Mouse (Mus musculus): ENCODE data around the gene Foxk2.

DNA sequence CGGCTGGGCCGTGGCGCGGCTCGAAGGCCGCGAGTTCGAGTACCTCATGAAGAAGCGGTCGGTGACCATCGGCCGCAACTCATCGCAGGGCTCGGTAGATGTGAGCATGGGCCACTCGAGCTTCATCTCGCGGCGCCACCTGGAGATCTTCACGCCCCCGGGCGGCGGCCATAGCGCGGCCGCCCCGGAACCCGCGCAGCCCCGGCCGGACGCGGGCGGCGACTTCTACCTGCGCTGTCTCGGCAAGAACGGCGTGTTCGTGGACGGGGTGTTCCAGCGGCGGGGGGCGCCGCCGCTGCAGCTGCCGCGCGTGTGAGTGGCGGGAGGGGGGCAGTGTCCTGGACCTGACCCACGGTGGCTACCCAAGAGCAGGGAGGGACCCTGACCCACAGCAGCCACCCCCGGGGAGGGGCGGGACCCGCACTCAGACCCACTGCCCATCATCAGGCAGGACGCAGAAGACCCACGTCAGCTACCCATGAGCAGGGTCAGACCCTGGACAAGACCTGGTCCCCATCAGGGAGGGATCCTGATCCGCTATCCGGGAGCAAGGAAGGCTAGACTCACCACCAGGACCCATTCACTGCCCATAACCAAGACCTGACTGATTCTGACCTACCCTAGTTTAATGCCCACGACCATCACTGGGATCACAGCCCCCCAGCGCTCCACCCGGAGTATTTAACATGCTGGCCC lies 569 bp downstream of the Foxk2 start:
- TF ChIP-seq MAX (IDR thresholded peaks at IDR 0.05; ENCODE audit: low read depth), result no peak
- TF ChIP-seq POLR2A (IDR thresholded peaks at IDR 0.05; ENCODE audit: insufficient read length, low read depth), result no peak
- TF ChIP-seq MYOG (IDR thresholded peaks at IDR 0.05; ENCODE audit: control insufficient read depth in 1 of 3, insufficient read depth in 1 of 3, insufficient read length in 2 of 3, low read depth in 2 of 3), result peak in 1 of 3 experiments; percentile 24
- TF ChIP-seq SRF (IDR thresholded peaks at IDR 0.05; ENCODE audit: control insufficient read depth, insufficient read length, low read depth), result no peak
- TF ChIP-seq E2F4 (IDR thresholded peaks at IDR 0.05; ENCODE audit: insufficient read depth), result no peak
- TF ChIP-seq TCF12 (IDR thresholded peaks at IDR 0.05; ENCODE audit: insufficient read depth, poor library complexity, severe bottlenecking), result no peak
- TF ChIP-seq POLR2AphosphoS2 (IDR thresholded peaks at IDR 0.05; ENCODE audit: insufficient read length, low read depth), result peak; percentile 28
- TF ChIP-seq CEBPB (IDR thresholded peaks at IDR 0.05; ENCODE audit: insufficient read depth, poor library complexity, severe bottlenecking), result no peak
- TF ChIP-seq USF1 (IDR thresholded peaks at IDR 0.05; ENCODE audit: low read depth), result no peak
- TF ChIP-seq MYOD1 (IDR thresholded peaks at IDR 0.05; ENCODE audit: control insufficient read depth in 1 of 3, insufficient read length in 2 of 3, low read depth in 2 of 3), result no peak
- TF ChIP-seq REST (IDR thresholded peaks at IDR 0.05; ENCODE audit: insufficient read depth, insufficient read length), result no peak
